Mouse (Mus musculus) spleen, embryonic (tissue): ENCODE results near the gene Gria4.
"Not testable (repeated sequence)": the region's sequence is repeated elsewhere in the genome, so short reads cannot be mapped to it uniquely, and the experiment has no call there.

Experiments
- CTCF ChIA-PET: fragments of 350-600 bp; sonication (Branson Sonifier 250); formaldehyde crosslinking; loops from one replicate; lab custom pipeline; 2022; lab: Charles Lee

The Gria4 gene

GRCm38 (mm10) chr9:4573596-4573995 lies 222.4 kb downstream of the Gria4 start:
- CTCF ChIA-PET = no interaction called here

DNA sequence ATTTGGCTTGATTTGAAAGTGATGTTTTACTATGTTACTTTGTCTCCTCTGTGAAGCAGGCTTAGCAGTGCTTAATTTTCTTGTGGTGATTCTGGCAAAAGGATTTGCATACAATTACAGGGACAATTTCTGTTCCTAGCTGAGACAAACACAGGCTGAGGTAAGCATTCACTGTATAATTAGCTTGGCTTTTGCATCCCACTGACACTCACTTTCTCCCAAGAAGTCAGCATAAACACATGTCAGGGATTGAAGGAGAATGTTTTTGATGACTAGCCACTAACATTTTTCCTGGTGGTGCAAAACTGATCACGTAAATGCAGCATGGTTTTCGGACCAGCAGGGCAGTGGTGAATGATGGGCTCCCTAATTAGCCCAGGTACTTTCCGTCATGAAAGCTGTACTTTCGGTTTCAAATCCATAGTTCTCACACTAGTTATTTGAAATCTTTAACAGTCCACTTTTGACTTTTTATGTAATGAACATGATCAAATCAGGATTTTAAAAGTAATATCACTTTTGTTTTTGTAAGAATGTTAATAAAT lies 240.5 kb downstream of the Gria4 start:
- CTCF ChIA-PET = no interaction called here

DNA sequence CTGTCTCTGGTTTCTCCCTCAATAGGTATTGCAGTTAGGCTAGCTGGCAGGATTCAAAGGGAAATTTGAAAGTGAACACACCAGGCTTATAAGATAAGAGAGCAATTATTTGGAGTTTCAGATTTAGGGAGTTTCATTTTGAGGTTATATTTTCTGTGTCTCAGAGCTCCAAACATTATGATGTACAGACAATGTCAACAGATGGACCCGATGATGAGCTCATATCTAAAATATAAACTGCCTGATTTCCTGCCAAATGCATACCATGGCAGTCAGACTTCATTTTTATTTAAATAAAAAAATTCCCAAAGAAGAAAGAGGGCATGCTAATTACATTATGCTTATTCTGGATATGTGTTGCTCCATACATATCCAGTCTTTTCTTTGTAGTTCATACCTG lies 256.8 kb downstream of the Gria4 start:
- CTCF ChIA-PET = no interaction called here

- CTCF ChIA-PET = no interaction called here
Observed at GRCm38 (mm10) chr9:4536514-4537150, 259.4 kb downstream of the Gria4 start.

DNA sequence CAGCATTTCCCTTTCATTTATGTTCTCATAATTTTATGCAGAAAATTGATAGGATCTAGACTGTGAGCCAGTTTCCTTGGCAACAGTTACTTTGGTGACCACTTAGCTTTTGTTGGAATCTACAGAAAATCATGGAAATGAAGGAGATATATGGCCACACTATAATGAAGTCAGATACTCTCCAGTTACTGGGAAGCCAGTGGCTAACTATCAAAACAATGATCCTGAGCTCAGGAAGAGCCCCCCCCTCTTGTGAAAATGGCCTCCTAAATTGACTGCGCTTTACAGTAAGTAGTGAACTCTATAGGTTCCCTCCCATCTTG lies 281.5 kb downstream of the Gria4 start:
- CTCF ChIA-PET = no interaction called here

DNA sequence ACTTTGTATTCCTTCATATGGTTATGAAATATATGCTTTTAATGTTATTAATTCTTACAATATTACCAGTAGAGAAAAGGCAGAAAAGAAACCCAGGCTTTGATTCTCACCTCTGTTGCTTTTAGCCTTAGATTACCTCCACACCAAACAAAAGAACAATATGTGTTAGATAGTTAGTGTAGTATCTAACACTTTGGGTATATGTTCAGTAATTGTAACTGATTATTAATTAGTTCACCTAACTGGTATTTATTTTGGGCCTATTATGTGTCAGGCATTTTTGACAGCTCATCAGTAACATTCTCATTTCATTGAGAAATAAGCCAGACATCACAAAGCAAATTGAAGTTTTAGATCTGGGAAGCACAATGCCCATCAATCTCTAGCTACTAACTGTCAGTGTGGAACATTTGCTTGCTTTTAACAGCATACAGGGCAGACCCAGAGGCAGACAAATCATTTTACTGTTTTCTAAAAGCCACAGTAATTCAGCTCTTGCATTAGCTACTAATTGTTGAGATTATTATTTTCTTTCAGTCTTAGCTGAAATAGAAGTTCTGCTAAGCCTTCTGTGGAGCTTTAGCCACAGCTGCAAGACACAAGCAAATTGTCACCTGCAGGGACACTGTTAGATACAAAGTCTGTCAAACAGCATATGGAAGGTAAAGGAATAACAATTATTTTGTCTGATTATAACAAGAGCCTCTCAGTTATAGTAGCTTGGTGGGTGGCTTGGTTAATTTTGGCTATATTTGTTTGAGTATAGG lies 282.1 kb downstream of the Gria4 start:
- CTCF ChIA-PET = no interaction called here

DNA sequence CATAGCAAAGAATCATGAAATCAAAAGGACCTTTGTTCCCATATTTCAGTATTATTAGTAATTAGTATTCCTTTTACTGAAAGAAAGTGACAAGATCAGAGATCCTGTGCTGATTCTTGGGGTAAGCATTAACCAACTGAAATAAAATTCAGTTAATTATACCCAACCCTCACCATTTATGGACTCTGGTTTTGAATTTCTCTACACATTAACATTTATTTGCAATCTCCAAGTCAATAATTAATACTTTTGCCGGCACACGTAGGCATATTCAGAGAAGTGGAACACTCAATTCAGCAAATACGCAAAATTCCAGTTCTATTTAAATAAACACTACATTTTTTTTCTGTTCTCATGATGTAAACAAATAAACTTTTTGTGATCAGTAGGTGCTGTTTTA lies 289.9 kb downstream of the Gria4 start:
- CTCF ChIA-PET = no interaction called here

DNA sequence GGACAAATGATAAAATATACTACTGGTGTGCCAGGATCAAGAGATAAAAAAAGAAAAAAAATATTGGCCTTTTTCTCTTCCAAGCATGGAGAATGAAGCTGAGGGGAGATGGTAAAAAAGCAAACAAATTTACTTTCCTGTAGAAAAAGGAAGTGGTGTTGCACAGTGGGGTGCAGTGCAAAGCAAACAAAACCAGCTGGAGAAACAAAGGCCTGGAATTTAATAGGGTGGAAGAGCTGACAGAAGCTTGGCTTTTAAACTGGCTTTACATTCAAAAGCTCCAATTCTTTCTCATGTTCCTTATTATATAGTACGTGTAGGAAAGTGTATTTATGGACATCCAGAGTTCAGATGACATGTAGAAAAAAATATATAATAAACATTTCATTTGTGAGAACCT lies 290.9 kb downstream of the Gria4 start:
- CTCF ChIA-PET = no interaction called here

DNA sequence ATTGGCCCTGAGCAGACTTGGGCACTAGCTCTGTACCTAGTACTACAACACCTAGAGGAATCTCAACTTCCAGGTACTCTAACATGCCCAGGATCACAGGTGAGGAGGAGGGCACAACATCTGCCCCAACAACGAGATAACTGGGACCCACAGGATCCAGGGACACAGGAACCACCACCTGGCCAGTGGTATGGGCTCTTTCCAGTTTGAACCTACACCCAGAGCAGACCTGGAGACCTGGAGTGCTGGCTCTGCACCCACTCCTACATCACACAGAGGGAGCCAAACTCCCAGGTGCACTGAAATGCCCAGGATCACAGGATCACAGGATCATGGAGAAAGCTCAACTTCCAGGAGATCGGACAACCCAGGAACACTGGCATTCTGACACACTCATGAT lies 309.6 kb downstream of the Gria4 start:
- CTCF ChIA-PET = no interaction called here

GRCm38 (mm10) chr9:4484502-4484901 lies 311.5 kb downstream of the Gria4 start:
- CTCF ChIA-PET = no interaction called here

GRCm38 (mm10) chr9:4470791-4471190 lies 325.2 kb downstream of the Gria4 start:
- CTCF ChIA-PET = no interaction called here

DNA sequence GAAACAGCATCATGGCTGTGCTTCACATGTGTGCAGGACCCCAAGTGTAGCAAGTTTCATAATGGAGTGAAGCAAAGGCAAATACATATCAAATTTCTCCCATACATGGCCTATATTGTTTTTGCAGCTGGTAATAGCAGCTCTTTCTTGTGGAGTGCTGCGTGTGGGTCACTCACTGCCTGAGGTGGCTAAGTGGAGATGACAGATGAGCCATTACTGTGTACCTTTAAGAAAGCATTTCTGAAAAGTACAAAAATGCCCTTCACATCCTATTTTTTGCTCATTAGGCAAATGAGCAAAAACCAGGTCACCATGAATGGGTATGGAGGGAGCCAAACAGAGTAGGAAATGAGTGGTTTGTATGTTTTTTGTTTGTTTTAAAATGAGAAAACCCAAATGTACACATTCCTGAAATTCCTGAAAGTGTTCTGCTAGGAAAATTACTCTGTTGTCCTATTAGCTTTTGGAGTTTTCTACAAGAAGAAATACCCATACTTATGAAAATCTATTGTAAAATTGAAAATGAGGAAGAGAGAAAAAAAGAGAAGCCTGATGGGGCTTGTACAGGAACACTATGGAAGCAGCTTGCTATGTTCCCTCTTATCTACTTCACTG lies 336.5 kb downstream of the Gria4 start:
- CTCF ChIA-PET = no interaction called here

DNA sequence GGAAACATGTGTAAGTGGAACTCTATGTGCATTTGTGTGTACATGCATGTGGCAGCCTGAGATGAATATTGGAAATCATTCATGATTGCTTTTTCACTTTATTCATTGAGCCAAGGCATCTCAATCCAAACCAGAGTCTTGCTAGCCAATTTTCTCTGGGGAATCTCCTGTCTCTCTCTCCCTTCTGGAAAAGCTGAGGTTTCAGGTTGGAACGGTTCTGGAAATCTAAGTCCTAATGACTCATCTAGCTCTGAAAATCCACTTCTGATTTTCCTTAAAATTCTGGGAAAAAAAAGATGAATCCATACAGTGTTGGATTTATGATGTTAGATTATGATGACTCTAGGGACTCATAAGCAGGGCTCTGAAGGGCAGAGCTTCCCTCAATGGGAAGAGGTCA lies 337.8 kb downstream of the Gria4 start:
- CTCF ChIA-PET = no interaction called here

- CTCF ChIA-PET = no interaction called here
Observed at GRCm38 (mm10) chr9:4457644-4458043, 338.4 kb downstream of the Gria4 start.

- CTCF ChIA-PET = no interaction called here
Observed at GRCm38 (mm10) chr9:4442908-4443307, 353.1 kb downstream of the Gria4 start.

DNA sequence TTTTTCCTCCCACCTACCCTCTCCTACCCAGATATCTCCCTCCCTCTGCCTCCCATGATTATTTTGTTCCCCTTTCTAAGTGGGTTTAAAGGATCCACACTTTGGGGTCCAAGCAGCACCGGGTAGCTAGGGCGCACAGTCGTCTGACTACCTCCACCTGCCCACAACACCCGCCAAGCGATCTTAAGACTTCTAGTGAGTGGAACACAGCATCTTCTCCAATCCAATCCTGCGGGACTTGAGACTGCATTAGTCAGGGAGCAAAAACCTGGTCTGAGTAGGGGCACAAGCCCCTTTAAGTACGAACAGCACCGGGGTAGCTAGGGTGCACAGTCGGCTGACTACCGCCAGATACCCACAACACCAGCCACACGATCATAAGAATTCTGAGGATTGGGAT lies 395.2 kb downstream of the Gria4 start:
- CTCF ChIA-PET = not testable (repeated sequence)

GRCm38 (mm10) chr9:4376640-4377120 lies 419.4 kb downstream of the Gria4 start:
- CTCF ChIA-PET = no interaction called here

DNA sequence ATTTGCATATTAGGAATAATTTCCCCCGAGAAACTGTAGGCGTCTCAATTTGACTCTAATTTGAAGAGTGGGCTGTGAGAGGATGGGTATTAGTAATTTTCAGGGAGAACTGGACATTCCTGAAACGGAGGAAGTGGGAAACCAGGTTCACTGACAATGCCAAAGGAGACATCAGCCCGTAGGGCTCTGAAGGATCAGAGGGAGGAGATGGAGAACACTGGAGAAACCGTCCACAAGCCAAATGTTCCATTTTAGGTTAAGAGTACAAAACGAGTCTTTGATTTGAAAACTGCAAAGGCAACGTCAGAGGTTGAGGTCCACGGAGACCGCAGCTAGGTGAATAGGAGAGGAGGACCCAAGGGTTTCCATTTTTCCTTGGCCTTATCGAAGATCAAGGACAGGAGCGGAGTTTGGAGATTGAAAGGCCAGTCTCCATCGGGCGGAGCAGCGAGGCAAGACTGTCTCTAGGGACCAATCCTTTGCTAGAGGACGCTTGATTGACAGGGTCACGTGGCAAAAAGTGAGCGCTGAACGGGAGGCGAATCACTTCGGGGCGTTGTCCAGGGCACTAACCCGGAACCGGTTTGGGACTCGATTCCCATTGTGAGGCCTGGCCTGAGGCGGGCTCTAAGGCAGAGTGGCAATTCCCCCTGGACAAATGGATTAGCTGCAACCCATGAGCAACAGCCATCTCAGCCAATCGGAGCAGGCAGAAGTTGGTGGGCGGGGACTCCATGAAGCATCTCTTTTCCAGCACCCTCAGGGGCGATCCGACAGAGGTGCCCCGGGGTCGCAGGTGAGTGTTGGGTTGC lies 420.0 kb downstream of the Gria4 start, which contains the start of gene Msantd4:
Gene Msantd4 (plus strand): TSS at position 735 of the 812 bp plus-strand sequence.
- CTCF ChIA-PET = no interaction called here
